Mouse (Mus musculus) bone marrow, adult 2 months (tissue): Measurements from ENCODE around the gene Wasl.

Source experiments
- CTCF ChIP-seq: fragments of 200-500 bp; IDR thresholded peaks from 2 replicates; pipeline ENCODE4 v1.5.1; 2011; ENCODE audit warnings: low read length, control low read depth; ENCODE audit not compliant: control insufficient read depth, insufficient read depth
- POLR2A ChIP-seq: fragments of 200-500 bp; IDR thresholded peaks from 2 replicates; pipeline ENCODE4 v1.6.1; 2011; ENCODE audit warnings: low read depth, mild to moderate bottlenecking, control low read depth, low read length, borderline replicate concordance; ENCODE audit not compliant: control insufficient read depth

DNA sequence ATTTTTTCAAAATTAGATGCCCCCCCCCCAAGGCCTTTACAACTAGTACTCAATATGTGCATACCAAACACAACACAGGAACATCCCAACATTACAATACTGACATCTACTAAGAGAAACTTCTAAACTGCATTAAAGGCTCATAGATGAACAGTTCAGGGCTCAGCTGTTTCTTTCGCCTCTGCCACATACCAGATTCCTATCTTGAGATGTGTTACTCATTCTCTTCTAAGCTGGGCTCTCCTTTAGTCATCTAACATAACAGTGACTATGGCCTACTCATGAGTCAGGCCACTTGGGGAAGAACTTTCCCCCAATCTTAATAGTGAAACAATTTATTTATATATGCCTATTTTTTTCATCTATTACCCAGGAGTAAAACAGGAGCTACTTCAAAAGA lies 36.3 kb downstream of the Wasl start:
- TF ChIP-seq POLR2A (no peak), CTCF (no peak)
